Mouse (Mus musculus): Measurements from ENCODE around the gene Otud1.

GRCm38 (mm10) chr2:19704272-19704671 lies 46.7 kb downstream of the Otud1 start:
- TF ChIP-seq GATA1 (IDR thresholded peaks at IDR 0.05; ENCODE audit: low read length) (no peak), TAL1 (IDR thresholded peaks at IDR 0.05; ENCODE audit: low read length) (no peak)
